Mouse (Mus musculus): ENCODE measurements around the gene Hdac9.

- TF ChIP-seq CTCF (IDR thresholded peaks at IDR 0.05; ENCODE audit: borderline replicate concordance, extremely low read depth, insufficient read depth, insufficient read length), result no peak
- TF ChIP-seq POLR2A (IDR thresholded peaks at IDR 0.05; ENCODE audit: borderline replicate concordance, extremely low read depth, insufficient read depth, insufficient read length, poor library complexity, severe bottlenecking), result no peak
Measured at GRCm38 (mm10) chr12:34486016-34486415, 430.9 kb downstream of the Hdac9 start.

Measured in brain, embryonic 14.5 days (tissue).